Mouse (Mus musculus): Measurements from ENCODE around the gene Tmem110. TPM values are rescaled to one million over a fixed set of nuclear protein-coding genes. Genes with fewer than 3 reads are reported as not detected.
A peak's percentile ranks its signal among the peaks of the same experiment; 100 is the strongest.

Tmem110 gene
- 15.4 and 27.1 TPM in 2 replicates for total RNA-seq (2021)
- long read RNA-seq, transcript Tmem110-201 (8 exons, 3,742 nt): major isoform, 25 of 28 reads
- long read RNA-seq, partial matches to known transcripts: 0 of 28 reads
- long read RNA-seq, other reads (novel, unspliced or antisense): 3 of 28 reads

- peak; percentile 87 for DNase-seq
Observed at GRCm38 (mm10) chr14:30825476-30826131, at the start of gene Tmem110. TSS of gene Tmem110 (plus strand) at chr14:30825590.

- no peak for DNase-seq
Observed at GRCm38 (mm10) chr14:30784614-30785013, 40.8 kb upstream of the Tmem110 start.

- DNase-seq: peak; percentile 16
Observed at GRCm38 (mm10) chr14:30789471-30789870, 35.9 kb upstream of the Tmem110 start.

- no peak for DNase-seq
Observed at GRCm38 (mm10) chr14:30792871-30793270, 32.5 kb upstream of the Tmem110 start.

GRCm38 (mm10) chr14:30801756-30802155 lies 23.6 kb upstream of the Tmem110 start:
- DNase-seq: no peak

GRCm38 (mm10) chr14:30821136-30821535 lies 4.3 kb upstream of the Tmem110 start:
- DNase-seq: no peak

- no peak for DNase-seq
Observed at GRCm38 (mm10) chr14:30824456-30824995, 864 bp upstream of the Tmem110 start.

- no peak for DNase-seq
Observed at GRCm38 (mm10) chr14:30825021-30825475, 342 bp upstream of the Tmem110 start.

GRCm38 (mm10) chr14:30826174-30827140 lies 1.1 kb downstream of the Tmem110 start:
- DNase-seq: no peak

GRCm38 (mm10) chr14:30827480-30827879 lies 2.1 kb downstream of the Tmem110 start:
- no peak for DNase-seq

GRCm38 (mm10) chr14:30828077-30828476 lies 2.7 kb downstream of the Tmem110 start:
- peak; percentile 15 for DNase-seq

GRCm38 (mm10) chr14:30828635-30829460 lies 3.5 kb downstream of the Tmem110 start:
- peak; percentile 49 for DNase-seq

GRCm38 (mm10) chr14:30837416-30837996 lies 12.1 kb downstream of the Tmem110 start:
- no peak for DNase-seq

- no peak for DNase-seq
Observed at GRCm38 (mm10) chr14:30843701-30844100, 18.3 kb downstream of the Tmem110 start.

GRCm38 (mm10) chr14:30850504-30850903 lies 25.1 kb downstream of the Tmem110 start:
- DNase-seq: no peak

- DNase-seq: no peak
Observed at GRCm38 (mm10) chr14:30852325-30852724, 26.9 kb downstream of the Tmem110 start.

- DNase-seq: no peak
Observed at GRCm38 (mm10) chr14:30855316-30855715, 29.9 kb downstream of the Tmem110 start.

- DNase-seq: no peak
Observed at GRCm38 (mm10) chr14:30856885-30857507, 31.6 kb downstream of the Tmem110 start.

GRCm38 (mm10) chr14:30857990-30858389 lies 32.6 kb downstream of the Tmem110 start:
- DNase-seq: no peak

- no peak for DNase-seq
Observed at GRCm38 (mm10) chr14:30861421-30862125, 36.2 kb downstream of the Tmem110 start.

Measured in adrenal gland, postnatal 25 days (tissue).